Mouse (Mus musculus) lung, embryonic 14.5 days (tissue): ENCODE results near the gene Pnpla1. TPM values are rescaled to one million over a fixed set of nuclear protein-coding genes. Genes with fewer than 3 reads are reported as not detected.
"Not testable (repeated sequence)": the region's sequence is repeated elsewhere in the genome, so short reads cannot be mapped to it uniquely, and the experiment has no call there.

ENCODE experiments used
- ATAC-seq: fragments of 200-750 bp; cut with Nextera tagmentation; 2 replicates; pipeline ENCODE4 v1.8.0; 2017; ENCODE audit warnings: mild to moderate bottlenecking, moderate TSS enrichment, moderate library complexity; ENCODE audit not compliant: insufficient read depth
- DNase-seq: peaks from one replicate; pipeline ENCODE4 v3.0.0-alpha.2; 2015
- H3K27ac ChIP-seq: fragments of 300-500 bp; sonication (generic); 2 replicates; pipeline ENCODE4 v1.5.1; 2014; ENCODE audit warnings: low read depth, mild to moderate bottlenecking, moderate library complexity
- H3K27me3 ChIP-seq: fragments of 300-500 bp; sonication (generic); 2 replicates; pipeline ENCODE4 v1.6.1; 2014; ENCODE audit warnings: low read length, control low read depth; ENCODE audit not compliant: insufficient read depth
- H3K36me3 ChIP-seq: fragments of 300-500 bp; sonication (generic); 2 replicates; pipeline ENCODE4 v1.6.1; 2014; ENCODE audit warnings: control low read depth; ENCODE audit not compliant: insufficient read depth
- H3K4me1 ChIP-seq: fragments of 300-500 bp; sonication (generic); 2 replicates; pipeline ENCODE4 v1.6.1; 2014; ENCODE audit warnings: antibody characterized with exemption, control low read depth; ENCODE audit not compliant: insufficient read depth
- H3K4me2 ChIP-seq: fragments of 300-500 bp; sonication (generic); 2 replicates; pipeline ENCODE4 v1.6.1; 2014; ENCODE audit warnings: mild to moderate bottlenecking
- H3K4me3 ChIP-seq: fragments of 300-500 bp; sonication (generic); 2 replicates; pipeline ENCODE4 v1.5.1; 2014; ENCODE audit warnings: low read depth, low read length
- H3K9ac ChIP-seq: fragments of 300-500 bp; sonication (generic); 2 replicates; pipeline ENCODE4 v1.6.1; 2014
- H3K9me3 ChIP-seq: fragments of 300-500 bp; sonication (generic); 2 replicates; pipeline ENCODE4 v1.6.1; 2016; ENCODE audit warnings: low read depth, low read length, control low read depth
- CTCF ChIP-seq: IDR thresholded peaks from 2 replicates; pipeline ENCODE4 v1.5.1; 2016; ENCODE audit warnings: antibody characterized with exemption, low read depth
- WGBS: fragments of 180-500 bp; shearing (Covaris S2); extraction: QIAGEN DNeasy Blood & Tissue Kit; methylation state at CpG from one replicate; pipeline ENCODE4 v1.1.7; 2014; 5-methylcytosine and 5-hydroxymethylcytosine counted together
- polyA plus RNA-seq: library from polyadenylated mRNA; unstranded; fragments of >200 nt; fragmentation: Nextera tagmentation; extraction: Ambion mirVana; gene quantifications from 2 replicates; pipeline ENCODE4 v1.2.1, GENCODE M21; 2014

The Pnpla1 gene
- polyA plus RNA-seq, 1 experiment from 2014 or later: 0.05 TPM

- Histone ChIP-seq H3K36me3 (peaks cover 98% of the 10 kb centered on the region), H3K27me3 (no peaks in the 10 kb centered on the region), H3K27ac (no peak overlapping the region), H3K9ac (no peak overlapping the region), H3K4me1 (no peaks in the 10 kb centered on the region), H3K4me3 (no peak overlapping the region), H3K4me2 (no peak overlapping the region), H3K9me3 (no peaks in the 10 kb centered on the region)
- WGBS: 82% methylated on average over 8 of the region's 8 CpGs
- no peak for ATAC-seq
- DNase-seq: no peak
- no peak for TF ChIP-seq CTCF
These were observed 30.5 kb upstream of the Pnpla1 start for GRCm38 (mm10) chr17:28827665-28828231.

DNA sequence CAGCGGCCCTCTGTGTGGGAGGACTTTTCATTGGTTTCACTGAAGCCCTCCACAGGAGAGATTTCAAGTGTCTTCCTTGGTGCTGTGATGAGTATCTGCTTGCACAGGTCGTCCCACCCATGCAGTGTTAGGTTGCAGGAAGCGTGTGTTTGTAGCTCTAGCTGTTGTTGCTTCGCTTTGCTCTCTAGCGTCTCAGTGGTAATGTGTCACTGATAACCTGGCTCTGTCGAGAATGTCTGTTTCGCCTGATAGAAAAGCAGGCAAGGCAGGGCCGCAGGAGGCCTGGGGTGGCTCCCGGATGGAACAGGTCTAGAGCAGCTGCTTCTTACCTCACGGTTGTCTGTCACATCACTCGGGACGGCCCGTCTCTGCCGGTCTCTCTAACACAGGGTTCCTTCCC, 29.1 kb upstream of the Pnpla1 start:
- H3K9me3 ChIP-seq: no peaks in the 10 kb centered on the region
- no peak for DNase-seq
- H3K9ac ChIP-seq: no peak overlapping the region
- no peaks in the 10 kb centered on the region for H3K4me1 ChIP-seq
- 69% methylated on average over 14 of the region's 14 CpGs for WGBS
- H3K4me3 ChIP-seq: no peak overlapping the region
- H3K27me3 ChIP-seq: no peaks in the 10 kb centered on the region
- H3K27ac ChIP-seq: peak overlapping the region; percentile 30; the same call in 1 of the 2 replicates
- peaks cover 97% of the 10 kb centered on the region for H3K36me3 ChIP-seq
- no peak for TF ChIP-seq CTCF
- ATAC-seq: no peak
- H3K4me2 ChIP-seq: no peak overlapping the region

DNA sequence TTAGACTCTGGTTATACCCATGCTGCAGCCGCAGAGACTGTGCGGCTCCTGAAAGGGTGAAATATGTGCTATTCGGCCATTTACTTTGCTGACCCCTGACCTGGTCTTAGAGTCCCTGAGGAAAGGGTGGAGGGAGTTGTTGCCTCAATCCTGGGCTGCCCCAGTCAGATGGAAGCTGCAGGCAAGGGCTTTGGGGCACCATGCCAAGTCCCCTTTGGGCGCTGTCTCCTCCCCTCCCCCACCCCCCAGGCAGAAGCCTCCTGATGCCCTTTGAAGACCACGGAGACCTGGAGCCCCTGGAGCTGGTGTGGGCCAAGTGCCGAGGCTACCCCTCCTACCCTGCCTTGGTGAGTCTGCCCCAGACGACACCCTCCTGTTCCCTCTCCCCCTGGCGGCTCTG, 27.1 kb upstream of the Pnpla1 start:
- TF ChIP-seq CTCF: no peak
- H3K9ac ChIP-seq: no peak overlapping the region
- ATAC-seq (no peak), DNase-seq (no peak)
- H3K4me3 ChIP-seq: no peak overlapping the region
- H3K4me2 ChIP-seq: no peak overlapping the region
- H3K36me3 ChIP-seq: peaks cover 98% of the 10 kb centered on the region
- no peaks in the 10 kb centered on the region for H3K9me3 ChIP-seq
- no peaks in the 10 kb centered on the region for H3K4me1 ChIP-seq
- no peaks in the 10 kb centered on the region for H3K27me3 ChIP-seq
- 71% methylated on average over 8 of the region's 8 CpGs for WGBS
- no peak overlapping the region for H3K27ac ChIP-seq

DNA sequence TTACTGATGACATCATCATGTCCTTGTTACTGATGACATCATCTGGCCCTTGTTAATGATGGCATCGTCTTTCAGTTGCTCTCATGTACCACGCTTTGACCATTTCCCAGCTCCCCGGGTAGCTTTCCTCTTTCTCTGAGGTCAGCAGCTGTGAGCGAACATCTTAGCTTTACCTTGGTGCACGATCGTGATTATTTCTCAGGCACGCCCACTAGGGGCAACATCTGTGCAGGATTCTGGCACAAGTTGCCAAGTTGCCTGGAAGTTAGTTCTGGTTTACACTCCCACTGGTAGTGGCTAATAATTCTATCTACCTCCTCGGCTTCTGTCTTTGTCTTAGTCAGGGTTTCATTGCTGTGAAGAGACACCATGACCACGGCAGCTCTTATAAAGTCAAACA, 26.2 kb upstream of the Pnpla1 start:
- no peaks in the 10 kb centered on the region for H3K27me3 ChIP-seq
- H3K36me3 ChIP-seq: peaks cover 99% of the 10 kb centered on the region
- ATAC-seq (no peak), DNase-seq (peak; percentile 17)
- no peak overlapping the region for H3K4me3 ChIP-seq
- no peak overlapping the region for H3K4me2 ChIP-seq
- no peaks in the 10 kb centered on the region for H3K9me3 ChIP-seq
- no peak overlapping the region for H3K9ac ChIP-seq
- peak; percentile 32 for TF ChIP-seq CTCF
- WGBS: 81% methylated on average over 9 of the region's 9 CpGs
- no peaks in the 10 kb centered on the region for H3K4me1 ChIP-seq
- H3K27ac ChIP-seq: no peak overlapping the region

- Histone ChIP-seq H3K36me3 (peaks cover 99% of the 10 kb centered on the region), H3K4me1 (no peaks in the 10 kb centered on the region), H3K27me3 (no peaks in the 10 kb centered on the region), H3K27ac (no peak overlapping the region), H3K9me3 (no peaks in the 10 kb centered on the region), H3K4me3 (no peak overlapping the region), H3K9ac (no peak overlapping the region), H3K4me2 (no peak overlapping the region)
- no peak for TF ChIP-seq CTCF
- ATAC-seq (no peak), DNase-seq (no peak)
- WGBS: 82% methylated on average over 3 of the region's 3 CpGs
These were observed 25.3 kb upstream of the Pnpla1 start for GRCm38 (mm10) chr17:28832875-28833274.

DNA sequence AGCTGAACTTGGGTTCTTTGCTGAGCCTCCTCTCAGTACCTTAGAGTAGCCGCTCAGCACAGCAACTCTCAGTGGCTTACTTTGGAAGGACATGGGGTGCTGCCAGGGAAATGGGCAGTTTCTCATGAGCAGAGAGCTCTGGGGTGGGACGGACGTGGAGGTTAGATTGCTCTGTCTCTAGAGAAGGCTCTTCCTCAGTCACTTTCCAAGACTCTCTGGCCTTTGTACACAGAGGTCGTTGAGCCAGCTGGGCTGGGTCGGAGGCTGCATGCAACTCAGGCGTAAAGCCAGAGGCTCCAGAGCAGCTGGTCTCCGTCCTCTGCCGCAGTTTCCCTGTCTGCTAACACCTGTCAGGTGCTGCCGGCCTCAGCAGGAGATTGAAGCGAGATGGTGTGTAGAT, 23.5 kb upstream of the Pnpla1 start:
- Histone ChIP-seq H3K4me3 (no peak overlapping the region), H3K4me2 (no peak overlapping the region), H3K36me3 (peaks cover 98% of the 10 kb centered on the region), H3K27ac (no peak overlapping the region), H3K9me3 (no peaks in the 10 kb centered on the region), H3K9ac (no peak overlapping the region), H3K27me3 (no peaks in the 10 kb centered on the region), H3K4me1 (no peaks in the 10 kb centered on the region)
- DNase-seq (no peak), ATAC-seq (no peak)
- 47% methylated on average over 10 of the region's 10 CpGs for WGBS
- TF ChIP-seq CTCF: no peak

DNA sequence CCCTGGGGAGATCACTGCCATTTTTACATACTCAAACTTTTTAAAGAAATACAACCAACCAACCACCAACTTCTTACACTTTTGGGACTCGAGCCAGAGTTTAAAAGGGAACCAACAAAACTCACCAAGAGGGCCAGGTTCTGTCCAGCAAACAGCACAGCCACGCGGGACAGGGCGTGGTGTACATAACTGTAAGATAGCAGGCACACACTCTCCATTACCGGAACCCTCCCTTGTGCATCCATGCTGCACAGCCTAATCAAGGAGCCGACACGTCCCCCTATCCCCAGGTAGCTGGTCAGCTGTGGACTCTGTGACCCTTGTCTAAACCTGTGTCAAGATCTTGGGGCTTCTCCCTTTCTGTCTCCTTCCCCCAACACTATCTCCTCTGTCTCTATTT, 20.4 kb upstream of the Pnpla1 start:
- H3K9me3 ChIP-seq: peaks cover 4% of the 10 kb centered on the region; the same call in 1 of the 2 replicates
- no peak overlapping the region for H3K4me3 ChIP-seq
- H3K27me3 ChIP-seq: no peaks in the 10 kb centered on the region
- H3K4me1 ChIP-seq: no peaks in the 10 kb centered on the region
- DNase-seq: no peak
- H3K4me2 ChIP-seq: no peak overlapping the region
- peaks cover 66% of the 10 kb centered on the region for H3K36me3 ChIP-seq
- WGBS: 90% methylated on average over 7 of the region's 7 CpGs
- H3K27ac ChIP-seq: no peak overlapping the region
- ATAC-seq: no peak
- no peak for TF ChIP-seq CTCF
- no peak overlapping the region for H3K9ac ChIP-seq

DNA sequence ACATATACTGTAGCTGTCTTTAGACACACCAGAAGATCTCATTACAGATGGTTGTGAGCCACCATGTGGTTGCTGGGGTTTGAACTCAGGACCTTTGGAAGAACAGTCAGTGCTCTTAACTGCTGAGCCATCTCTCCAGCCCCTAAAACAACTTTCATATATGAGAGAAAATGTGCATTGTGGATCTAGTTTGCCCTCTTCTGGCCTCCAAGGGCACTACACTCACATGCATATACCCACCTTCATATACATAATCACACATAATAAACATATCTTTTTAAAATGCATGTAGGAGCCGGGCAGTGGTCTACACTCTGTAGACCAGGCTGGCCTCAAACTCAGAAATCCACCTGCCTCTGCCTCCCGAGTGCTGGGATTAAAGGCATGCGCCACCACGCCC, 16.3 kb upstream of the Pnpla1 start:
- not testable (repeated sequence) for H3K27ac ChIP-seq
- 97% methylated on average over 4 of the region's 4 CpGs for WGBS
- peaks cover 26% of the 10 kb centered on the region for H3K36me3 ChIP-seq

More for the DNA sequence above, 16.3 kb upstream of the Pnpla1 start:
- H3K9me3 ChIP-seq, ATAC-seq, H3K4me2 ChIP-seq, H3K9ac ChIP-seq, H3K4me3 ChIP-seq, H3K27me3 ChIP-seq, H3K4me1 ChIP-seq, DNase-seq: not testable (repeated sequence)
- TF ChIP-seq CTCF: peak; percentile 36; the same call in 1 of the 2 replicates
